Mouse (Mus musculus): ENCODE measurements around the gene Rbfox1.

The Rbfox1 gene

DNA sequence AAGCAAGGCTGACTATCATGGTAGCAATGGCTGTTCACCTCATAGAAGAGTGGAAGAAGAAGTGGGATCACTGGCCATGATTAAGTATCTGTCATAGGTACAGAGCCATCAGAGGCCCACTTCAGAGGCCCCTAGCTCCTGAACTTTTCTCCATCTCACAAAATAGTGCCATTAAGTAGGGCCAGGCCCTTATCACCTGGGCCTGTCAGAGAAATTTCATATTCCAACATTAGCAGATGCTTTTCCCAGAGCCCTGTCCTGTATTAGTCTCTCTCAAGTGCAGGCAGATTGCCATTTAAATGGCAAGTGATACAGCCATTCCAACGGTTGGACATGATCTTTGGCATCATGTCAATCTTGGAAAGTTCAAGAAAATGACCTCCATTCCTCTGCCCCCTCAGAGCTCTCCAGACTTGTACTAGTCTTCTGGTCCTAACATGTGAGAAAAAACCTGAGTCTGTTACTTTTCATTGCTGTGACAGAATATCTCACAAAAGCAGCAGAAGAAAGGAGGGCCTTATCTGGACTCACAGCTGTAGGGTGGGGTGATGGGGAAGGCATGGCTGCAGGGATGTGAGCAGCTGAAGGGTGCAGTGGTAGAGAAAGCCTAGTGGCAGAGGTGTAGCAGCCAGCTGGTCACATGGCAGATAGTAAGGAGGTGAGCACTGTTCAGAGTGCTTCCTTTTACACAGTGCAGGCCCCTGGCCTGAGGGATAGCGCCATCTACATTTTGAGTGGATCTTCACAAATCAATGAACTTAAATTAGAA lies 210.6 kb downstream of the Rbfox1 start:
- no peak for DNase-seq (ENCODE audit: low read depth, low spot score)

DNA sequence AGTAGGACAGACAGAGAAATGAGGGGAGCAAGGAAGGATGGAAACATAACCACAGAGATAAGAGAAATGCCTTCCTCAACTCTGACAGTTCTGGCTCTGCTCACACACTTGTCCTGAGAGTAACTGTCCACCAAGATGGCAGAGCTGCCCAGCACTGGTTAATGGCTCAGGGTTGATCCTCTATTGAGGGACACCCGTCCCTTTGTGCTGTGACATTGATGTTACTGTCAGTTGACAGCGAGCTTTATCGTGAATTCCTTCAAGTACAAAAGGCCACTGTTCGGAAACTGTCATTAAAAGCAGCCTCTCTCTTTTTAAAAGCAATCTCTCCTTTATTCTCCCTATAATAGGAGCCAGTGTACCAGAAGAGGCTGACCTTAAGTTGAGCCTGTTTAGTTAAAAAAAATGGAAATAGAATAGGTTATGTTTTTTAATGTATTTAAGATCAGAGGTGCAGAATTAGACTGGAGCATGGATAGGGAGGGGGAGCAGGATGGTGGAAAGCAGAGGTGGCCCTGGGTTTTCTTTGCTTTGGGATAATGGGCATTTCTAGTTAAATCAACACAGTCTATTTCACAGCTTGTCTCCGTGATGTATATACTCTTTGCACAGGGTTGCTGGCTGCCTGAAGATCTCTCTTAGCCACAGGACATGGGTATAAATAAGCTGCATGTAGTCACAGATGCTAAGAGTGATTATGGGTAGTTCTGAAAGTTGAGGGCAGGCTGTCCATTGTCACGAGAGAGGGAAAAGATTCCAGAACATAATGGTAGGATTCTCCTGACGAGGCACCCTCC lies 212.3 kb downstream of the Rbfox1 start:
- no peak for DNase-seq (ENCODE audit: low read depth, low spot score)

DNA sequence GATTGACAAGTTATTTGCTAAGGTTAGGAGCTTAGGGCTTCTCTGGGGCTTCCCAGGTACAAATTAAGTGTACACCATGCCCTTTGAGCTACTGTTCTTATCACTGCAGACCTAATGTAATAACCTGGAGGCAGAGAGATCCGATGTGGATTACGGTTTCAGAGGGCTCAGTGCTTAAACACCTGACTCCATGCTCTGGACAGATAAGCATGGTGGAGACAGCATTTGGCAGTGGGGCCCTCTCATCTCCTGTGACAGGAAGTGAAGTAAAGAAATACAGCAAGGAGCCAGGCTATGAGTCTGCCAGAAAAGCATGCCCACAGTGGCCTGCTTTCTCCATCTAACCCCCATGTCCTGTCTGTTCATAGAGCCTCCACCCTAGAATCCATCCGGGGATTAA lies 213.0 kb downstream of the Rbfox1 start:
- no peak for DNase-seq (ENCODE audit: low read depth, low spot score)

DNA sequence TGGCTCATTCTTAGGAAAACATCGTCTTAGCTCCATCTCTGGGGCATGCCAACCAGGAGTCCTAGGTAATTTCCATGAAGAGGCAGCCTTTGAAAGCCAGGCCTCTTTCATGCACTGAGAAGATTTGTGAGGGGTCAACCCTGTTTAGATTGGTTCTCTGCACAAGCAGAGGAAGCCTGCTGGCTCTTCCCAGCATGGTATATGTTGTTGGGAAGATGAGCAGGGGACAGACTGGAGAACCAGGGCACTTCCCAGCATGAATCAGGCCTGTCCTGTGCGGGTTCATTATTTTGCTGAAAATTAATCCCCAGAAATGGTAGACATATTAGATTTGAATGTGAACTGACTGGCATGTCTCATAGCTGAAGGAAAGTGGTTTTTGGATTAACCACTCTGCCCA lies 214.4 kb downstream of the Rbfox1 start:
- no peak for DNase-seq (ENCODE audit: low read depth, low spot score)

DNA sequence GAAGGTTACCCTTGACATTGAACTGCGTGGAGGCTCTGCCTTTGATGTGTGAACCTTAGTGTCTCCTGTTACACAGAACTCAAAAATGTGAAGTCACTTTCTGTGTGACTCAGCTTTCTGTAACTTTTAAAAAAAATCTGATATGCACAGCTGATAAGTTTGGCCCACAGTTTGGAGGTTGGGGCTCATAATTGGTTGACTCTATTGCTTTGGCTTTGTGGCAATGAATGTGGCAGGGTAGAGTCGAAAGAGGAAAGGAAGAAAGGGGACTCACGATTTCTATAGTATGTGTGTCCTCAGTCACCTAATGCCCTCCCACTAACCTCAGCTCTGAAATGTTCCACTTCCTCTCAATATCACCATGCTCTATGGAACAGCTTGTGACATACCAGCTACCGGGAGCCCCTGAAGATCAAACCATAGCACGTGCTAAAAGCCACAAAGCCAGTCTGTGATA lies 215.3 kb downstream of the Rbfox1 start:
- no peak for DNase-seq (ENCODE audit: low read depth, low spot score)

DNA sequence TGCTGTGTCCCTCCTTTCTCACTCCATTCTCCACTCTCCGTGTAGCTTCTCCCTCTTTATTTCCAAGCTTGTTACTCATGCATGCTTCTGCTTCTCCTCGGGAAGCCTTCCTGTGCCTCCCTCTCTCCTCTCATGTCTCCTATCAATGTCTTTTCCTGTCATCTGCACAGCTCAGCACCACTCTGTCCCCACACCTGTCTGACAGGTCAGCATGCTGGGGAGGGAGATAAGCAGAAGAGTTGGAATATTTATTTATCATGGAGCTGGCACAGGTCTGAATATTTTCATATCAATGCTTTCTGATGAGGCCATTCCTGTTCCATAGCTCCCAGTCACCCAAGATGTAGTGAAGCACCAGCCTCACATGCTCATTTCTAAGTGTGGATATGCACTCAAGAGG lies 218.6 kb downstream of the Rbfox1 start:
- no peak for DNase-seq (ENCODE audit: low read depth, low spot score)

DNA sequence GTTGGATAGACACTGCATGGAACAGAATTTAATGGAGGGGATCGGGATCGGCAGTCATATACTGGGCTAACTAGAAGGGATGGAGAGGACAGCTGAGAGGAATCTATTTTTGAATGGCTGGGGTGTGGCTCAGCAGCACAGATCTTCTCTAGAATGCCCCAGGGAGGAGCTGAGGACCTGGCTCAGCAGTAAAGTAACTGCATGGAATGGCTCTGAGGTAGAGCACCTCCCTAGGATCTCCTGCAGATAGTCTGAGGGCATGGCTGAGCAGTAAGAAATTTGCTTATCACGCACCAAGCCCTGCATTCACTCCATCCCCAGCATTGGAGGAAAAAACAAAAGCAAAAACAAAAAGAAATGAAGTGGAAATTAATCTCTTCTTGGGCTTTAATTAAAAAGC lies 225.0 kb downstream of the Rbfox1 start:
- DNase-seq (ENCODE audit: low read depth, low spot score): no peak

DNA sequence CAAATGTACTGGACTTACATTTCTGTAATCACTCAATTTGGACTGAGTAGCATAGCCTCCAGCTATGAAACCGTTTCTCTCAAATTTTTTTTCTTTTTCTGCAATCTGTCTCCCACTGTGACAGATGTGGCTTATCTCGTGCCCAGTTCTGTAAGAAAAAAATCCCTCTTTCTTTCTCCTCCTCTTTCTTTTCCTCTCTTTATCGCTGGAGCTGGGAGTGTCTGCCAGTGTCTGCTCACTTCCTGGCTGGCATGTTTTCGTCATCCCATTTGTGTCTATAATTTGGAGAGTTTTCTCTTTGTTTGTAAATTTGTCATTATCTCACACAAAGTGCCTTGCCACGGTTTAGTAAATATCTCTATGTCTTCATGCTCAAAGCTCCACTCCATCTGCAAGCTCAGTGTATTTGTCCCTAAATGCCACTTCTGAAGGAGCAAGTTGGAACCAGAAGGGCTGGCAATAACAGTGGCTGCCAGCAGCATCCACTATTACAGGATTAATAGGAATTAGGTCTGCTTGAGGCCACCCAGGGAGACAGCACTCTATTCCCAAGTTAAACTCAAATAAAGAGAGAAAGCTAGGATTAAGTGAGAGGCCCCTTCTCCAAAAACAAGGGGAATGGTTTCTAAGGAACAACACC lies 228.8 kb downstream of the Rbfox1 start:
- no peak for DNase-seq (ENCODE audit: low read depth, low spot score)

DNA sequence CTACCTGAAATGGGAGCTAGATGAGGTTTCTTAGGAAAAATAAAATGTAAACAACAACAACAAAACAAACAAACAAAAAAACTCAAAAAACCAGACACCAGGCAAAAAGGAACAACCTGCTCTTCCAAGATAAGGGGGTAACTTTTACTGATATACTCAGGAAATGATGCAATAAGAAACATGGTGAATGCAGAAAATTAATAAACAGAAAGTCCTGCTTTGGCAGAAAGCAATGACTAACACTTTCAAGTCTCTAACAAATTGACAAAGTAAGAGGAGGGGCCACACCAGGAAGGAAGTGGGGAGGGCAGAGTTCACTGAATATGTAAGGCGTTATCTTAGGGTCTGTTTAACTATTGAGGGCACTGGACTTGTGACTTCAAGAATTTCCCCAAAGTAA lies 234.3 kb downstream of the Rbfox1 start:
- no peak for DNase-seq (ENCODE audit: low read depth, low spot score)

DNA sequence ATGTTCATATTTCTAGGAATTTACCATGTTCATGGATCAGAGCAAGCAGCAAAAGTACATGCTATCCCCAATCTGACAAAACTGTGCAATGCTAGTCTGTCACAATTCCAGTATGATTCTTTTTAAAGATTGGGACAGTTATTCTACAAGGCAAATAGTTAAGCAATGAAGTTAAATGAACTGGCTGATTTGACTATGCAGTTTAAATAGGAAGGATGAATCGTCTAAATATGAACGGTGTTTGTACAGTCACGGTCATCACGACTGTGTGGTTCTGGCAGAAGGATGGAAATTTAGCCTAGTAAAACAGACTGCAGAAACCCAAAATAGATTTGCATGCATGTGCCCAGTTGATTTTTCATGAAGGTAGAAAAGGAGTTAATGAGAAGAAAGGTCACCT lies 236.1 kb downstream of the Rbfox1 start:
- DNase-seq (ENCODE audit: low read depth, low spot score): no peak

DNA sequence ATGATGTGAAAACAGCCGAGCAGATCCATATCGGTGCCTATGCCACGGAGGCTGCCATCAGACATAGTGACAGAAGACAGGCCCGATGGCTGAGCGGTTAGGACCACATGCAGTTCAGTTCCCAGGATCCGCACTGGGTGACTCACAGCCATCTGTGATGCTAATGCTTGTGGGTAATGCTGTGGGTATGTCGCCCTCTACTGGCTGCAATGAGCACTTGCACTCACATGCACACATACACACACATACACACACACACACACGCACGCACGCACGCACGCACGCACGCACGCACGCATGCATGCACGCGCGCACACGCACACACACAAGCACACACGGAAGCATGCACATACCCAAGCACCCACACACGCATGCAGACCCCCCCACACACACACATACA lies 237.7 kb downstream of the Rbfox1 start:
- no peak for DNase-seq (ENCODE audit: low read depth, low spot score)

DNA sequence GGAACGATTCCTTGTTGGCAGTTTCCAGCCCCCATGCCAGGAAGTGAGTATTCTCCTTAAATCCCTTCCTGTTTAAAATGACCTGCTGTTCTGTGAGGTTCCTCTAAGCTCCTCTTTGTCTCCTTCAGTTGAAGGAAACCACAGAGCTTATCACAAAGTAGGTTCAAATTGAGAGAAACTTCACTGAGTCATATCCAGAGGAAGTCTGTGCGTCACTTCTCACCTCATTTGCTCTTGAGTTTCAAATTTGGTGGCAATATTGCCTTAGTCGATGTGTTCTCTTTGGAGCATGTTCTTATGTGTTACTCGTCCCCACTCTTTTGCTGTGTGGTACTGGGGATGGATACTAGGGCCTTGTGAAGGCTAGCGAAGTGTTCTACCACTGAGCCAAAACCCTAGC lies 243.2 kb downstream of the Rbfox1 start:
- no peak for DNase-seq (ENCODE audit: low read depth, low spot score)

DNA sequence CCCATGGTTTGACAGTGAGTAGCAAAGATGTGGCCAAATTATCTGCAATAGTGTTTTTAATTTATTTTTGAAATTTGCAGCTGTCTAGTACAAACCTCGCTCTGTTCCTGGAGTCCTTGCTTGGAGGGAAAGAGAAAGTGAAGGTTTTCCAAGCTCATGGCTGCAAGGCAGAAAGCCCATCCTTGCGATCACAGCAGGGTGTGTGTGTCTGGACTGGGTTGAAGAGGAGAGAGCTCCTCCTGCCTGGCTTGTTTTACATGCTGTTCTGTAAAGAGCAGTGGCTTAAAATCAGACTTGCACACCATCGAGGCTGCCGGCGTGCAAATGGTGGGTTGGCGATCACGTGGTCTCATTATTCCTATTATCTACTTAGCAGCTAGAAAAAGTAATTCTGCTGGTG lies 249.9 kb downstream of the Rbfox1 start:
- no peak for DNase-seq (ENCODE audit: low read depth, low spot score)

DNA sequence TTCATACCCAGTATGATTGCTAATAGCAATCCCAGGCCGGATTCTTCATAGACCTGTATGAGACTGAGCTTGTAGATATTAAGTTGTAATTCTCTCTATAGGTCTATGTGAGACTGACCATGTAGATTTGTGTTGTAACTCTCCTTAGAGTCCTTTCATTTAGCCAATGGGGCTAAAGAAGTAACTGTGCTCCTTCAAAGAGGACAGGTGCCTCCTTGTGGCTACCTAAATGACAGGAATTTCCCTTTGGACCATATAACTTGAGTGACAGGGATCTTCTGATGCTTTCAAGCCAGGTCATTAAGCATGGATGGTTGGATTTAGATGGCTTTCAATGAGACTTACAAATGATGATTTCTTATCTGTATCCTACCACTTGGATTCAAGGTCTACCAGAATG lies 254.3 kb downstream of the Rbfox1 start:
- no peak for DNase-seq (ENCODE audit: low read depth, low spot score)

DNA sequence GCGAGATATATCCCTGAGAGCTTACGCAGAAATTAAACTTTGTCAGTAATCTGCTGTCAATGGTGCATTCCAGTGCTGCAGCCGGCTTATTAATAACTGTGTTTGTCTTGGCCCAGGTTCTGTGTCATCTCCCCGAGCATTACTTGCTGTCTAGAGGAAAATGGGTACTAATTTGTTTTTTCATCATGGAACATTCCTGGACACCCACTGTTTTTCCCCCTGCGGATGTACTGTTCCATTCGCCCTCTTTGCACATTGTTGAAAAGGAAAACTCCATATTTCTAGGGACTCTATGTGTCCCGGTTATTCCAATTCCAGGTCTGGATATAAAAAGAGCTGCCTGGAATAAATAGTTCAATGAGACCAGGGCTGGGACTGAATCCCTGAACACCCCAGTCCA lies 262.8 kb downstream of the Rbfox1 start:
- no peak for DNase-seq (ENCODE audit: low read depth, low spot score)

DNA sequence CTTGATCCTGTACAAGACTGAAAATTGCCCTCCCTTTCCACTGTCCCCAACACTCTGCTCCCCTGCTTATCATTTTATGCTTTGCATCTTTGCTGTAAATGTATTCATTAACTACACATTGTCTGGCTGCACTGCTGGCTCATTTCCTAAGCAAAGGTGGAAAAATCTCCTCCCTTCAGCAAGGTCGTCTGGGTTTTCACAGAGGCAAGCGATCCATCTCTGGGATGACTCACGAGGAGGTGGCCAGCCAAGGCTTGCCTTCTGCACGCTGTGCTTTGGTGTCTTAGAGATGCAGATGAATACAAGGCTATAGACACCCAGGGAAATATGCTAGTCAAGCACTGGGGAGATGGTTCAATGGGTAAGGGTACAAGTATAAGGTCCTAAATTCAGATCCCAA lies 264.2 kb downstream of the Rbfox1 start:
- no peak for DNase-seq (ENCODE audit: low read depth, low spot score)

DNA sequence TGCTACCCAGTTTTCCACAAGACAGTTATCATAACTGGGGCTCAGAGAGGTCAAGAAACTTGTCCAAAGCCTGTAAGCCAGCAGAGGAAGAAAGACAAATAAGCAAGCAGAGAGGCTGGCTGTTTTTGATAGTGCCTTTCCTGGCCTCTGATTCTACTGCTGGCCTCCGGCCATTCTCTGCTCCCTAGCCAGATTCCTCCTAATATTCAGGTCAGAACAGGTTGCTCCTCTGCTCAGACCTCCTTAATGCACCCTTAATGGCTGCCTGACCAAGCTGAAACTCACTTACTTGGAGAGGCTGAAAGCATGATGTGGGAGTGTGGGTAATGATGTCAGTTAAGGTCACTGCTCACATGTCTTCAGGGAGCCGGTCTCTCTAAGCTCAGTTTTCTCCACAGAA lies 270.4 kb downstream of the Rbfox1 start:
- no peak for DNase-seq (ENCODE audit: low read depth, low spot score)

DNA sequence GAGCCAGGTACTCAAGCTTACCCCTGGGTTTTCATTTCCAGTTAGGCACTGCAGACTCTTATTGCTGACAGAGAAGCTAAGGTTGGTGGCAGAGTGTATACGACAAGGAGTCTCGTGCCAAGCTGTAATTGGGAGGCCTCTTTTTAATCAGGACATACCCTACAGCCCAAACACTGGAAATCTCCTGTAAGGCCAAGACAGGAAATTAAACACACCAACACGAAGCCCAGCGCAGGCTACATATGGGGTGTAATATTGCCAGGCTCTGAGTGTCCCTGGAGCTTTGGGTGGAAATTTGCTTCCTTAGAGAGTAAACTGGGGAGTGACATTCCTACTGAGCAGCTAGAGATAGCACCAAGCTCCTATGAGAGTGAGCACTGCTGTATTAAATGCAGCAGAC lies 279.3 kb downstream of the Rbfox1 start:
- no peak for DNase-seq (ENCODE audit: low read depth, low spot score)

DNA sequence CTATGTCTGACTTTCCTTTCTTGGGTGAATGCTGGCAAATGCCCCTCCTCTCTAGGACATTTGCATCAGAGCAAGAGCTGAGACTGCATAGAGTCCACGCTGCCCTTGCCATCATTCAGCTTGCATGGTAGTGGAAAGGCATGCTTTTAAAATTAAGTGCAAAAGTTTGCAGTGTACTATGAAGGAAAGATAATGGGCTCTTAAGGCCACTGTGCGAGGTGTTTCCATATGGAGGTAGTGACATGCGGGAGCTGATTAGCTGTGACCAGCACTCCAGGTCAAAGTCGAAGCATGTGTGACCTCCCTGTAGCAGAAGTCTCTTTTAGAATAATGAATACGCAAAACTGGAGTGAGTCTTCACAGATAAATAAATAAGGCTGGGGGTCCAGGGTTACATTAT lies 284.2 kb downstream of the Rbfox1 start:
- no peak for DNase-seq (ENCODE audit: low read depth, low spot score)

DNA sequence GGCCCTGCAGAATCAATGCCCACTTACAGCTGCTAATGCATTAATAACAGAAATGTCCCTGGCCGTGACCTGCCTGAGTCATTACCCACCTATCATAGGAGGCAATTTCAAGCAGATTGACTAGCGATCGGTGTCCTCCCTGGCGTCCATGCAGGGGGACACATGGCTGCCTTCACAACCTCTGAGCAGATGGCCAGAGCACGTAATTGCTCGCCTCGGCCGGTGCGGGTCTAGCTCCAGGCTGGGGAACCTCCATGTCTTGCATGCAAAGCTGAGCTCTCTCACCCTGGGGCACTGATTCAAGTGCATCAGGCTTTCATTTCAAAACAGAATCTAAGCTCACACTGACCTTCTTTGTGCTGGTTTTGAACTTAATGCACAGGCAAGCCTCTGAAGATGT lies 295.7 kb downstream of the Rbfox1 start:
- DNase-seq (ENCODE audit: low read depth, low spot score): no peak

DNA sequence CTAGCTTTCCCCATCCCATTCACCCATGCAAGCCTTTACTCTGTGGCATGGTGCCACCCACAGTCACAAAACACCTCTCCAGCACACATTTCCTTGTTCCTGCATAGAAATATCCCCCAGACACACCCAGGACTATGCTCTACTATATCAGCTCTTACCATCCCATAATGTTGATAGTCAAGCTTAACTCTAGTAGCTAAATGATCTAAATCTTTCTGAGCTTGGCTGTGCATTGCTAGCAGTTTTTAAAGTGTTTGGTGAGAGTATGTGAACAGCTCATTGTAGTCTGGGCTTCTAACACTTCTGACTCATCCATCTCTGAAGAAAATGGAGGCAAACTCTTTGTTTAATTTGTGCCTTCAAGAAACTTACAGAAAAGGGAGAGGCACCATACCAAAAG lies 297.2 kb downstream of the Rbfox1 start:
- DNase-seq (ENCODE audit: low read depth, low spot score): no peak

DNA sequence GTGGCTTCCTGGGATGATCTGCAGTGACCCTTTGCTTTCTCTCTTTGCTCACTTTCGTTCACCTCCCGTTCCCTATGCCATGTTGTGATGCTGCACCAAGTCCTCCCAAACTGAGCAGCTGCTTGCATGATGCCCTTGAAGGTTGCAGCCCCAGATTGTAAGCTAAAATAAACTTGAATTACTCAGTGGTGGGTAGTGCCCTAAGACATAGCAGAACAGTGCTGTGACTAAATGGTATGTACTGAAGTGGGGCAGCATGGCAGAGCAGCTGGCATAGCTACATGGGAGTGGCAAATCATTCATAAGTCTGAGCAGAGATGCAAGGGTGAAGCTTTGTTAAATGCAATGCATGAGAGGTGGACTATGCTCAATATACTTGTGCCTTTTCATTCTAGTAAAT lies 307.2 kb downstream of the Rbfox1 start:
- DNase-seq (ENCODE audit: low read depth, low spot score): no peak

DNA sequence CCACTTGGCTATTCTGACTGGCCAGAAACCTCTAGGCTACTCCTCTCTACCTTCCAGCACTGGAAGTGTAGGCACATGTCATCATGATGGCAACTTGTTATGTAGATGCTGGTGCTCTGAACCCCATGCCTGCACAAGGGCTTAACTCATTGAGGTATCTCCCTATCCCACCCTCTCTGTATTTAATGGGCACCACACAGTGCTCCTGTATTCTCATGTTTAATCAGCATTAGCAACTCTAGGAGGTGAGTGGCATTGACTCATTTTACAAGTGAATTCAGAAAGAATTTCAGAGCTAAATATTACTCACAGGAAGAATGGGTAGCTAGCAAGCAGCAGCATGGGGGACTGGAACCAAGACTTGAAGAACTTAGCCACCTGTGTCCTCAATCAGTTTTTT lies 321.3 kb downstream of the Rbfox1 start:
- no peak for DNase-seq (ENCODE audit: low read depth, low spot score)
